Mouse (Mus musculus) liver (tissue): ENCODE measurements around the gene Tdrd12.

Experiments
- DNase-seq: peaks from one replicate; pipeline ENCODE4 v3.0.0-alpha.2; 2020; ENCODE audit warnings: mixed read lengths

Tdrd12 gene

GRCm38 (mm10) chr7:35447996-35448846 is 89.3 kb downstream of the Tdrd12 start, which contains the start of gene Slc7a9:
TSS of gene Slc7a9 (plus strand) at chr7:35448796.
- peak; percentile 12 for DNase-seq

- no peak for DNase-seq
These were observed 90.0 kb downstream of the Tdrd12 start for GRCm38 (mm10) chr7:35447501-35447900.

GRCm38 (mm10) chr7:35435266-35435665 is 102.3 kb downstream of the Tdrd12 start:
- no peak for DNase-seq

GRCm38 (mm10) chr7:35428146-35428545 is 109.4 kb downstream of the Tdrd12 start:
- DNase-seq = no peak

- no peak for DNase-seq
These were observed 114.5 kb downstream of the Tdrd12 start for GRCm38 (mm10) chr7:35423071-35423470.
